Mouse (Mus musculus) gastrocnemius, postnatal 14 days (tissue): ENCODE results near the gene Ralgapa2. TPM values are rescaled to one million over a fixed set of nuclear protein-coding genes. Genes with fewer than 3 reads are reported as not detected.
A peak's percentile ranks its signal among the peaks of the same experiment; 100 is the strongest.

Experiments
- DNase-seq: peaks from one replicate; pipeline ENCODE4 v3.0.0; 2021; ENCODE audit warnings: mixed read lengths
- intact Hi-C: fragments of 180-260 bp; cut with DNase I; formaldehyde crosslinking; loops from one replicate; pipeline ENCODE4 v1.15.1; 2025; ENCODE audit warnings: low total_unique reads
- total RNA-seq, 2 experiments: library from RNA; stranded (reverse); gene quantifications; 2 replicates each; pipeline ENCODE4 v1.2.3; 2021

Gene Ralgapa2
- total RNA-seq, 2 experiments from 2014 or later = 2.9 to 5.0 TPM

DNA sequence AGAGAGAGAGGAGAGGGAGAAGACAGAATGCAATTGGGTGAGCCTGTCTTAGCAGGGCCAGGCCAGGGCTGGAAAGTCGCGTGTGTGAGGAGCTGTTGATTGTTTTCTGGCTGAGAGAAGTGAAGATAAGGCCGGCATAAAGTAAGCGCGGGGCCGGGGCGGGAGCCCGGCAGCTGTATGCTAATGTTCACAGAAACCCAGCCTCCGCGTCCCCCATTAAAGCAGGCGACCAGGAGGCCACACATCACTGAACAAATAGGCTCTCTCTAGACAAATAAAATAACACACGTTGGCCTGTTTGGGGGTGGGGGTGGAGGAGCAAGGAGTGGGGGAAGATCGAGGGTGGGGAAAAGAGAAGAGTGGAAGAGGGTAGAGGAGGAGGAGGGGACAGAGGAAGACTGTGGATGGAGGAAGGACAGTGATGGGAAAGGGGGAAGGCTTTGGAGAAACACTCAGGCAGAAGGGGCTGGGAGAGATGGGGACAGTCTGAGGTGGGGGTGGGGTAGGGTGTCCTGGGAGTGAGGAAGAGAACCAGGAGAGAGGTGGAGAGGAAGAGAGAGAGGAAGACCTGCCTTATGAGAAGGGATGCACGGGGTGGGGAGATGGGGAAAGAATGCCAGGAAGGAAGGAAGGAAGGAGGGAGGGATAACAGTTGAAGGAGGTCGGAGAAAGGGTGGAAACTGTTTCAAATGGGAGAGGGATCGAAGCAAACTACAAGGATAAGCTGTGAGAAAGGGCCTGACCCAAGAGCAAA is 294.7 kb downstream of the Ralgapa2 start:
- intact Hi-C loops = loop anchor here (10.0 kb wide), 1 partner anchor 197 kb away; no protein-coding TSS in a partner anchor
- no peak for DNase-seq

DNA sequence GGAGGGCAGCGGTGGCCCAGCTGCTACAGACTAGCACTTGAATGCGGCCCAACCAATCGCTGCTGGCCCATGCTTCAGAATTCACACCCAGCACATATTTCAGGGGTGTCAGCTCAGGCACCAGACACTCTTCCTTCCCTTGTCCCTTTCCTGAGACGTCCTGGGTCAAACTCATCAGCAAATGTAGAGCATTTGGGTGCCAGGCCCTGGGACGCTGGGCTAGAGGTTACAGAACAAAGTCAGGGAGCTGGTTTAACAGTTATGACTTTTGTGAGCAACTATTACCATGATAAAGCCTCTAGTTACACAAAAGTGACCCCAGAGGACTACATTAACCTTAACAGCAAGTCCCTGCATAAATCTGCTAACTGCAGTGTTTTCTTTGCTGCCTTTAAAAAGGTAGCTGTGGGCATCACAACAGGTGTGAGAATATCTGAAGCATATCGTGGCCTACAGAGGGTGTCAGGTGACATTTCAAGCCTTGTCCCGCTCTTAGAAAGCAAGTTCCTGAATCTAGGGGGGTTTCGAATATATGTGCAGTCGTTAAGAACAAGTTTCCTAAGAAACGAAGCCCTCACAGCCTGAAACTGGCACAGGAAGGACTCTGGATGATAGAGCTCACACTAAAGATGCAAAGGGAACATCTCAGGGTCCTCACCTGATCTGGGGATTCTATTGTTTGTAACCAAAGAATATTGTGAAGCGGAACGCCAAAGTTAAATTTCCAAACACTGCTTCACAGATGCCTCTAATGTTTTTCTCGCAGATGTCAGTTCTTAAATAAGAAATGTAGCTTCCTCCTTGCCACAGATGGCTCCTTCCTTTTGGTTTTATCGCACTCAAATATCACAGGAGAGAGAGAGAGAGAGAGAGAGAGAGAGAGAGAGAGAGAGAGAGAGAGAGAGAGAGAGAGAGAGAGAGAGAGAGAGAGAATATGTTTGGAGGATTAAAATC is 295.8 kb downstream of the Ralgapa2 start:
- no peak for DNase-seq
- intact Hi-C loops = loop anchor here (10.0 kb wide), 1 partner anchor 198 kb away; no protein-coding TSS in a partner anchor

DNA sequence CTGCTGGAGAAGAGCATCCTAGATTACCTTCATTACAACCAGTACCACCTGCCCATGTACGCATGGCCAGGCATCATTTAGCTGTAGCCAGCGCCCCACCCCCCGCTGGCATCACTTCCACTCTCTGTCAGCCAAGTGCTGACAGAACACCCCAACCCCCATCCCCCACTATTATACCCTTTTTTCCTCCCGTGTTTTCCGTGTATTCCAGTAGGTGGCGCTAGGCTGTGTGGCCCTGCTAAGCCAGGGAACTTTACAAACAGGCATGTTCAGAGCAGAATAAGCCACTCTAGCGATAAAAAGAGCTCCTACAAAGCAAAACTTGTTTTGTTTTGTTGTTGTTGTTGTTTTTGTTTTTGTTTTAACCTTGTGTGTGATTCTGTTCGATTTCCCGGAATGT is 297.4 kb downstream of the Ralgapa2 start:
- intact Hi-C loops = loop anchor here (10.0 kb wide), 1 partner anchor 200 kb away; no protein-coding TSS in a partner anchor
- DNase-seq = peak; percentile 8

- DNase-seq = no peak
- intact Hi-C loops = loop anchor here (10.0 kb wide), 1 partner anchor 204 kb away; no protein-coding TSS in a partner anchor
Measured at GRCm38 (mm10) chr2:146210968-146211367, 301.2 kb downstream of the Ralgapa2 start.

- intact Hi-C loops = no loop called here
- no peak for DNase-seq
Measured at GRCm38 (mm10) chr2:146197947-146198346, 314.2 kb downstream of the Ralgapa2 start.

DNA sequence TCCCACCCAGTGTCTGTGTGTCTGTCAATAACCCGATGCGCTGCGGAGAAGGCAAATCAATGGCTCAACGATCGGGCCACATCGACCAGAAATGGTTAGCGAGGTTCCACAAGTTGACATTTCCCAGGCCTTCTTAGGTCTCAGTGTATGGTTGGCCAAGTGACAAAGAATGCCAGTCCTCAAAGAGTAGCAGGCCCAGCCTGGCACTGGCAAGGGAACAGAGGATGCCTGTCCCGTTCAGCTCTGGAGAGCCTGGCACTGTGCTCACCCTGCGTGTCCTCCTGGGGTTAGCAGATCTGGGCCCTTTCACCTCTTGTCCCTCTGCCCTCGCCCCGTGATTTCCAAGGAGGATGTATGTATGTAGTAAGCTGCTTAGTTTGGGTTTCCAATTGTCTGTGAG is 316.0 kb downstream of the Ralgapa2 start:
- intact Hi-C loops = no loop called here
- no peak for DNase-seq
